Mouse (Mus musculus) kidney, postnatal 0 days (tissue): ENCODE results near the gene Ero1lb. TPM values are rescaled to one million over a fixed set of nuclear protein-coding genes. Genes with fewer than 3 reads are reported as not detected.
A peak's percentile ranks its signal among the peaks of the same experiment; 100 is the strongest.

Experiments used
- ATAC-seq: fragments of 200-750 bp; cut with Nextera tagmentation; replicated peaks from 2 replicates; pipeline ENCODE4 v1.8.0; 2017; ENCODE audit warnings: low read depth, moderate number of reproducible peaks, moderate TSS enrichment, moderate library complexity; ENCODE audit not compliant: low FRiP score
- DNase-seq: peaks from one replicate; pipeline ENCODE4 v3.0.0-alpha.2; 2016; ENCODE audit warnings: low spot score
- H3K27ac ChIP-seq: fragments of 300-500 bp; sonication (generic); 2 replicates; pipeline ENCODE4 v1.5.1; 2014; ENCODE audit warnings: mild to moderate bottlenecking
- H3K27me3 ChIP-seq: fragments of 300-500 bp; sonication (generic); 2 replicates; pipeline ENCODE4 v1.6.1; 2014; ENCODE audit warnings: low read length, mixed read lengths; ENCODE audit not compliant: insufficient read depth
- H3K36me3 ChIP-seq: fragments of 300-500 bp; sonication (generic); 2 replicates; pipeline ENCODE4 v1.6.1; 2014; ENCODE audit warnings: low read length, mixed read lengths; ENCODE audit not compliant: insufficient read depth
- H3K4me1 ChIP-seq: fragments of 300-500 bp; sonication (generic); replicated peaks from 2 replicates; pipeline ENCODE4 v1.6.1; 2014; ENCODE audit warnings: antibody characterized with exemption, low read length, mixed read lengths; ENCODE audit not compliant: insufficient read depth
- H3K4me2 ChIP-seq: fragments of 300-500 bp; sonication (generic); 2 replicates; pipeline ENCODE4 v1.6.1; 2014; ENCODE audit warnings: mild to moderate bottlenecking, low read length, moderate library complexity, mixed read lengths
- H3K4me3 ChIP-seq: fragments of 300-500 bp; sonication (generic); replicated peaks from 2 replicates; pipeline ENCODE4 v1.5.1; 2014; ENCODE audit warnings: low read depth, low read length
- H3K9ac ChIP-seq: fragments of 300-500 bp; sonication (generic); 2 replicates; pipeline ENCODE4 v1.6.1; 2014; ENCODE audit warnings: low read depth, low read length
- H3K9me3 ChIP-seq: fragments of 300-500 bp; sonication (generic); replicated peaks from 2 replicates; pipeline ENCODE4 v1.6.1; 2016; ENCODE audit warnings: low read length, inconsistent platforms, mixed read lengths
- CTCF ChIP-seq: IDR thresholded peaks from 2 replicates; pipeline ENCODE4 v1.5.1; 2016; ENCODE audit warnings: antibody characterized with exemption, low read depth, mild to moderate bottlenecking, moderate library complexity
- WGBS: fragments of 180-500 bp; shearing (Covaris S2); extraction: QIAGEN DNeasy Blood & Tissue Kit; methylation state at CpG from one replicate; pipeline ENCODE4 v1.1.7; 2014; 5-methylcytosine and 5-hydroxymethylcytosine counted together
- polyA plus RNA-seq: library from polyadenylated mRNA; unstranded; fragments of >200 nt; fragmentation: Nextera tagmentation; extraction: Ambion mirVana; gene quantifications from 2 replicates; pipeline ENCODE4 v1.2.1, GENCODE M21; 2015

The Ero1lb gene
- 6.1 and 6.9 TPM in 2 replicates for polyA plus RNA-seq

DNA sequence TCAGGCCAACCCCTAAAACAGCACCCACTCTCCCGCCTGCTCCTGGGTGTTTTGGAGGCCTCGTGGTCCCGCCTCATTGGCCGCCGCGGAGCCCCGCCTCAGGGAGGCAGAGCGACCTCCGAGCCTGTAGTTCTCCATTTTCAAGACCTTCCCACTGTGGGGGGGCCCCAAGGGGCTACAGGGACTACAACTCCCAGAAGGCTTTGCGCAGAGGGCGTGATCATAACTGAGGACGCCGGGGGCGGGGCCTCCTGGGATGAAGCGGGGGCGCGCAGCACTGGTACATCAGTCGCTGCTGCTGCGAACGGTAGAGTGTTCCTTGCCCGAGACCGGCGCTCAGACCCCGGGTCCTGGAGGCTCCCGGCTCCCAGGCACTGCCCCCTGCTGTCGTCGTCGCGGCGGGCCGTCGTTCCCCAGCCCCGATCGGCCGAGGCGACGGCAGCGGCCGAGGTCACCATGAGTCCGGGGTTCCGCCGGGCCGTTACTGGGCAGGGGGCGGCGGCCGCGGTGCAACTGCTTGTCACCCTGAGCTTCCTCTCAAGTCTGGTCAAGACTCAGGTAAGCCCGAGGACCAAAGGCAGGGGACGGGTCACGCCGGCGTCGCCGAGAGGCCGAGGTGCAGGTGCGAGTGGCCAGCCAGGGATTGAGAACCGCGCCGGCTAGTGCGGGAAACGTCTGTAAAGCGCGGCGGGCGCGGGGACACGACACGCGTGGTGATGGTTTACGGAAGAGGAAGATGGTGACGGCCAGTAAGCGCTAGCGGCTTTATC lies at the start of gene Ero1lb:
TSS of gene Ero1lb (plus strand) at position 254 of the 770 bp plus-strand sequence.
- Histone ChIP-seq H3K9me3 (no peaks in the 10 kb centered on the region), H3K36me3 (no peaks in the 10 kb centered on the region)
- under 1% methylated on average over 66 of the region's 73 CpGs for WGBS

GRCm38 (mm10) chr13:12519371-12519770 lies 46.3 kb upstream of the Ero1lb start:
- DNase-seq (no peak), ATAC-seq (peak; percentile 33; the same call in 1 of the 2 replicates)
- Histone ChIP-seq H3K27ac (no peak overlapping the region), H3K9me3 (no peaks in the 10 kb centered on the region), H3K4me3 (peak overlapping the region; percentile 49), H3K36me3 (no peaks in the 10 kb centered on the region), H3K4me2 (peak overlapping the region; percentile 96), H3K27me3 (0 out of 2 replicates have a peak, but pooled peaks cover 4% of the 10 kb centered on the region), H3K9ac (no peak overlapping the region), H3K4me1 (no peaks in the 10 kb centered on the region)
- no peak for TF ChIP-seq CTCF
- 1% methylated on average over 18 of the region's 18 CpGs for WGBS

More for the DNA sequence above, at the start of gene Ero1lb:
- Histone ChIP-seq H3K27ac (no peak within 1 kb of the TSS), H3K27me3 (no peaks in the 10 kb centered on the region), H3K9ac (peak within 1 kb of the TSS; percentile 65), H3K4me1 (peaks cover 11% of the 10 kb centered on the region; the same call in 1 of the 2 replicates), H3K4me2 (peak within 1 kb of the TSS; percentile 96), H3K4me3 (peak within 1 kb of the TSS; percentile 72)
- ATAC-seq (peak; percentile 99), DNase-seq (peak; percentile 98)
- peak; percentile 51 for TF ChIP-seq CTCF

DNA sequence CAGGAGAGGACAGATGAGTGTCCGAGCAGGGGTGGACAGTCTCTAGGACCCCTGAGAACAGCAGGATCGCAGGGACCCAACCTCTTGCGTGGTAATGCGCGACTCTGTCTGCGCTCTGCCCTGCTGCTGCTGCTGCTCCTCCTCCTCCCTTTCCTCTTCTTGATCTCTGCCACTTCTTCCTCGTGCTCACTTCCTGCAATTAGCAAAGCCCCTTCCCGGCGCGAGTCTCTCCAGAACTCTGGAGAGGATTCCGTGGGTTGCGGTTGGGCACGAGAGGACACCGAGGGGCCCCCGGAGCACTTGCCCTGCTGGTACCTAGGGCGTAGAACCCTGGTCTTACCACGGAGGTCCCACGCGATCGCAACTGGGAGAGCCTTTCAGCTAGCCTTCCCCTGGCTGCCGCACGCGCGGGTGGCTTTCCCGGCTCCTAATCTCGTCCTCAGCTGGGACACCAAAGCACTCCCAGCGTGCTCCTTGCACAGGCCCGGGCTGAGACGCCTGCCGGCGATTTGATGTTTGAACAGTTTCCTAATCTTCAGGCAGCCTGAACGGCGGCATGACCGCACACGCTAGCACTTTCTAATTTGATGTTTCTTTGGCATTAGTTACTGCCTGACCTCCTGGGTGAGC lies 45.6 kb upstream of the Ero1lb start, which contains the start of gene Edaradd:
TSS of gene Edaradd (minus strand) at position 484 of the 630 bp plus-strand sequence.
- no peak within 1 kb of the TSS for H3K27ac ChIP-seq
- WGBS, result 1% methylated on average over 35 of the region's 35 CpGs

GRCm38 (mm10) chr13:12522346-12522745 lies 43.3 kb upstream of the Ero1lb start:
- no peak overlapping the region for H3K27ac ChIP-seq
- no peaks in the 10 kb centered on the region for H3K36me3 ChIP-seq
- TF ChIP-seq CTCF, result no peak
- no peaks in the 10 kb centered on the region for H3K4me1 ChIP-seq
- 0 out of 2 replicates have a peak, but pooled peaks cover 4% of the 10 kb centered on the region for H3K27me3 ChIP-seq
- no peak overlapping the region for H3K9ac ChIP-seq
- no peak overlapping the region for H3K4me2 ChIP-seq
- ATAC-seq (no peak), DNase-seq (no peak)
- no peaks in the 10 kb centered on the region for H3K9me3 ChIP-seq
- H3K4me3 ChIP-seq, result no peak overlapping the region

More for the DNA sequence above, 45.6 kb upstream of the Ero1lb start, which contains the start of gene Edaradd:
- peak within 1 kb of the TSS; percentile 49 for H3K4me3 ChIP-seq
- no peaks in the 10 kb centered on the region for H3K4me1 ChIP-seq
- 0 out of 2 replicates have a peak, but pooled peaks cover 4% of the 10 kb centered on the region for H3K27me3 ChIP-seq
- peak; percentile 84 for DNase-seq
- no peaks in the 10 kb centered on the region for H3K36me3 ChIP-seq
- H3K9ac ChIP-seq, result peak within 1 kb of the TSS; percentile 56
- H3K4me2 ChIP-seq, result peak within 1 kb of the TSS; percentile 96
- TF ChIP-seq CTCF, result peak; percentile 55
- peak; percentile 84 for ATAC-seq
- H3K9me3 ChIP-seq, result no peaks in the 10 kb centered on the region

DNA sequence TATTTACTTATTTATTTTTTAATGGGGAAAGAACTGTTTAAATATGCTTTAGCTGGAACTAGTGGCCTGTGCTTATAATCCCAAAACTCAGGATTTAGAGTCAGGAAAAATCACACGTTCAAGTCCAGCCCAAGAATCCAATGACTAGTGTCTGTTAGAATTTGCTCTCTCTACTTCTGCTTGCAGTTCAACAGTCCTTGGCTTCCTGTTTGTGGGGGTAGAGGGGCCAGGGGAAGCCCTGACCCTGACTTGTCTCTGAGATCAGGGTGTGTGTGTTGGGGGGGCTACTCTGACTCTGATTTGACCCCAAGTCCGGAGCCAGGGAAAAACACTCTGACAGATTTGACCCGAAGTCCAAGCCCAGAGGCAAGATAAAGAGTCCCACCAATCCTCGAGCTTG lies 40.0 kb upstream of the Ero1lb start:
- Histone ChIP-seq H3K9ac (no peak overlapping the region), H3K4me1 (no peaks in the 10 kb centered on the region), H3K9me3 (no peaks in the 10 kb centered on the region), H3K4me2 (no peak overlapping the region), H3K27me3 (no peaks in the 10 kb centered on the region), H3K36me3 (no peaks in the 10 kb centered on the region), H3K27ac (no peak overlapping the region), H3K4me3 (no peak overlapping the region)
- DNase-seq, result no peak
- 79% methylated on average over 4 of the region's 4 CpGs for WGBS
- ATAC-seq, result no peak
- no peak for TF ChIP-seq CTCF

DNA sequence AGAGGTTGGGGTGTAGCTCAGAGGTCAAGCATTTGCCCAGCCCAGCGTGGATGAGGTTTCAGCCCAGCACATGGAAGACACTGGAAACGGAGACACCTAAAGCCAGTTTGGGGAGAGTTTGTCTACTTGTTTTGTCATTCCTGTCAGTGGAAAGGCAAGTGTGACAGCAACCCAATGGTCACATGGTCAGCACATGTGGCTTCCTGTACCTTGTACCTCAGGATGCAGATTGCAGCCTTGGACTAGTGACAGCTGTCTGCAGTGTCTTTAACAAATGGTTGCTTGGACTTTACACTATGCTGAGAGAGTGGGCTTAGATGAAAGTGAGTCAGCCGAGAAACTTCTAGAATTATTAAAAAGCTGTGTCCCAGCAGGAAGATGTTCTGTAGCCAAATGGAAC lies 31.0 kb upstream of the Ero1lb start:
- Histone ChIP-seq H3K27me3 (no peaks in the 10 kb centered on the region), H3K9me3 (no peaks in the 10 kb centered on the region), H3K9ac (no peak overlapping the region), H3K27ac (no peak overlapping the region), H3K4me1 (no peaks in the 10 kb centered on the region), H3K4me3 (no peak overlapping the region), H3K36me3 (no peaks in the 10 kb centered on the region), H3K4me2 (no peak overlapping the region)
- TF ChIP-seq CTCF, result no peak
- 57% methylated on average over 3 of the region's 3 CpGs for WGBS
- ATAC-seq, result peak; percentile 82
- DNase-seq, result no peak
